Mouse (Mus musculus): ENCODE measurements around the gene Vps35l.

Gene Vps35l

GRCm38 (mm10) chr7:118887303-118888055 lies 147.5 kb downstream of the Vps35l start:
- no peak for DNase-seq

- no peak for DNase-seq
Observed at GRCm38 (mm10) chr7:118889046-118889680, 149.1 kb downstream of the Vps35l start.

Data from liver (tissue).